Mouse (Mus musculus): ENCODE results near the gene Fis1.

GRCm38 (mm10) chr5:136953015-136953414 lies at the start of gene Fis1:
- TF ChIP-seq CTCF (conservative IDR thresholded peaks at IDR 0.05; ENCODE audit: low read length) (no peak), POU5F1 (IDR thresholded peaks at IDR 0.05; ENCODE audit: borderline replicate concordance, low read length) (no peak), NANOG (IDR thresholded peaks at IDR 0.05; ENCODE audit: borderline replicate concordance, low read length) (no peak)
